10 mouse cellular contexts compared by ENCODE assay signal in the genomic region with DNA sequence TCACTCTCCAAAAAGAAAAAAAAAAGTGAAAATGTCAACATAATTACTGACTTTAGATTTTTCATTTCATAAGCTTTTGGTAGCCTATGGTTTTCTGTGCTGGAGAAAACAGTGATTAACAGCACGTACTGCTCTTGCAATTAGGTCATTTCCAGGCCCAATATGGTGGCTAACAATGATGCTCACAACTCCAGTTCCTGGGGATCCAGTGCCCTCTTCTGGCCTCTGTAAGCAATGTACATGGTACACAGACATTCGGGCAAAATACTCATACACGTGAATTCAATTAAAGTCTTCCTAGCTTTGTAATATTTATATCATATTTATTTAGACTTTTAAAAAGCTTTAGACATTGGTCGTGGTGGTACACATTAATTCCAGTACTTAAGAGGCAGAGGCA. TPM values are rescaled to one million over a fixed set of nuclear protein-coding genes. Genes with fewer than 3 reads are reported as not detected.
DNase-seq lines count a peak whose midpoint lies in the region; ATAC-seq lines count a peak whose summit lies in the region.
"Had no signal": no experiment of that assay in that cellular context is flagged by ENCODE, and none has a peak within 500 bp of the region (broad histone marks: within the 10 kb centered on the region; RNA-seq: fewer than 3 reads in every experiment).

No protein-coding gene starts in this region.

- H3K27me3 ChIP-seq in hindbrain, embryonic 11.5 days (ENCODE audit: control insufficient read depth, insufficient read depth, low read length): no peaks in the 10 kb centered on the region
- H3K27me3 ChIP-seq in hindbrain, embryonic 16.5 days (replicated peaks; ENCODE audit: control insufficient read depth, insufficient read depth, low read length): no peaks in the 10 kb centered on the region; the same call in 1 of the 2 replicates
- H3K27me3 ChIP-seq: neural tube, embryonic 13.5 days had no signal

- no peaks in the 10 kb centered on the region for H3K4me1 ChIP-seq in hindbrain, embryonic 11.5 days (replicated peaks; ENCODE audit: control insufficient read depth, insufficient read depth, low read length)
- no peaks in the 10 kb centered on the region for H3K4me1 ChIP-seq in hindbrain, embryonic 16.5 days (ENCODE audit: control insufficient read depth, insufficient read depth, low read depth, low read length)
- H3K4me1 ChIP-seq: neural tube, embryonic 13.5 days had no signal

- DNase-seq in hindbrain, embryonic 11.5 days (ENCODE audit: low spot score): peak; percentile 26
- DNase-seq in thymus, postnatal 25 days: peak; percentile 2
- no peak for DNase-seq in thymus, postnatal 10 days (ENCODE audit: low spot score in 2 of 2)
- no peak for DNase-seq in left cerebral cortex, adult 9 months (ENCODE audit: low spot score in 2 of 2)
- no peak for DNase-seq in frontal cortex, postnatal 36 days (ENCODE audit: low spot score in 2 of 2)
- DNase-seq: gastrocnemius, postnatal 36 days had no signal

- no peaks in the 10 kb centered on the region for H3K9me3 ChIP-seq in hindbrain, embryonic 11.5 days (ENCODE audit: control insufficient read depth, low read length)
- no peaks in the 10 kb centered on the region for H3K9me3 ChIP-seq in hindbrain, embryonic 16.5 days (ENCODE audit: control insufficient read depth, low read length)
- H3K9me3 ChIP-seq: neural tube, embryonic 13.5 days had no signal

- no peak overlapping the region for H3K4me2 ChIP-seq in hindbrain, embryonic 11.5 days (replicated peaks; ENCODE audit: low read depth, low read length)
- no peak overlapping the region for H3K4me2 ChIP-seq in hindbrain, embryonic 16.5 days (ENCODE audit: low read length)
- H3K4me2 ChIP-seq: neural tube, embryonic 13.5 days had no signal

- WGBS in hindbrain, embryonic 11.5 days: 32% methylated on average over 4 of the region's 4 CpGs
- WGBS in hindbrain, embryonic 16.5 days: 34% methylated on average over 4 of the region's 4 CpGs

- H3K36me3 ChIP-seq in hindbrain, embryonic 11.5 days (ENCODE audit: control insufficient read depth, insufficient read depth, low read length): no peaks in the 10 kb centered on the region
- no peaks in the 10 kb centered on the region for H3K36me3 ChIP-seq in hindbrain, embryonic 16.5 days (ENCODE audit: control insufficient read depth, insufficient read depth, low read length)
- H3K36me3 ChIP-seq: neural tube, embryonic 13.5 days had no signal

- no peak overlapping the region for H3K27ac ChIP-seq in hindbrain, embryonic 11.5 days (ENCODE audit: low read depth, low read length)
- H3K27ac ChIP-seq in hindbrain, embryonic 16.5 days (ENCODE audit: low read depth, low read length): no peak overlapping the region
- H3K27ac ChIP-seq: neural tube, embryonic 13.5 days had no signal

- no peak overlapping the region for H3K4me3 ChIP-seq in hindbrain, embryonic 11.5 days (ENCODE audit: low read depth, low read length)
- H3K4me3 ChIP-seq in hindbrain, embryonic 16.5 days (ENCODE audit: low read length): no peak overlapping the region
- H3K4me3 ChIP-seq: neural tube, embryonic 13.5 days had no signal

- ATAC-seq in hindbrain, embryonic 11.5 days (ENCODE audit: low FRiP score): no peak
- no peak for ATAC-seq in hindbrain, embryonic 16.5 days
- ATAC-seq in common myeloid progenitor, adult 5-6 weeks (replicated peaks; ENCODE audit: low read depth, poor library complexity, severe bottlenecking): peak; percentile 65
- ATAC-seq in erythroblast, adult 5-6 weeks (replicated peaks; ENCODE audit: low FRiP score, poor library complexity, severe bottlenecking): no peak

- no peak overlapping the region for H3K9ac ChIP-seq in hindbrain, embryonic 11.5 days (ENCODE audit: low read depth, low read length)
- no peak overlapping the region for H3K9ac ChIP-seq in hindbrain, embryonic 16.5 days (ENCODE audit: low read depth, low read length)
- H3K9ac ChIP-seq: neural tube, embryonic 13.5 days had no signal

RNA-seq across cellular contexts. Expression of a gene that starts 3.8 kb away (rescaled TPM):
- polyA plus RNA-seq in hindbrain, embryonic 11.5 days (2014; fragmentation: Nextera tagmentation; extraction: Ambion mirVana): 71.9 and 78.7 TPM in 2 replicates
- polyA plus RNA-seq in hindbrain, embryonic 16.5 days (2015; fragmentation: Nextera tagmentation; extraction: Ambion mirVana): 152 and 167 TPM in 2 replicates
- 37.0 and 81.3 TPM in 2 replicates for total RNA-seq in common myeloid progenitor, adult 5-6 weeks (2017)
- total RNA-seq in erythroblast, adult 5-6 weeks (2015; ENCODE audit: low replicate concordance): 14.2 and 19.6 TPM in 2 replicates
- 0.84 and 3.2 TPM in 2 replicates for total RNA-seq in erythroblast, adult 5-6 weeks (2017; ENCODE audit: low replicate concordance)

RNA-seq across cellular contexts. Expression of a gene that starts 23.4 kb away (rescaled TPM):
- 3.9 and 4.7 TPM in 2 replicates for polyA plus RNA-seq in hindbrain, embryonic 11.5 days (2014; fragmentation: Nextera tagmentation; extraction: Ambion mirVana)
- polyA plus RNA-seq in hindbrain, embryonic 16.5 days (2015; fragmentation: Nextera tagmentation; extraction: Ambion mirVana): 3.4 and 4.2 TPM in 2 replicates
- total RNA-seq in common myeloid progenitor, adult 5-6 weeks (2017): 0.39 and 3.8 TPM in 2 replicates
- total RNA-seq in erythroblast, adult 5-6 weeks (2015; ENCODE audit: low replicate concordance): 1.7 and 3.5 TPM in 2 replicates
- 0.84 and 2.0 TPM in 2 replicates for total RNA-seq in erythroblast, adult 5-6 weeks (2017; ENCODE audit: low replicate concordance)

Comparison
In these comparisons a context has a peak if more than half of its experiments do, and no peak if none do; other contexts are left out.
1. DNase-seq: peak in hindbrain, embryonic 11.5 days (single experiment) and thymus, postnatal 25 days (single experiment); none in thymus, postnatal 10 days (0 of 2), left cerebral cortex, adult 9 months (0 of 2) and frontal cortex, postnatal 36 days (0 of 2).